Mouse (Mus musculus): Measurements from ENCODE around the gene Efnb3.

Gene Efnb3

GRCm38 (mm10) chr11:69559851-69560765 is at the start of gene Efnb3:
Gene Efnb3 (minus strand): TSS chr11:69560205.
- DNase-seq (ENCODE audit: low spot score in 2 of 2) = no peak

GRCm38 (mm10) chr11:69609416-69609815 is 49.4 kb upstream of the Efnb3 start:
- no peak for DNase-seq (ENCODE audit: low spot score in 2 of 2)

- DNase-seq (ENCODE audit: low spot score in 2 of 2) = no peak
Observed at GRCm38 (mm10) chr11:69608525-69608924, 48.5 kb upstream of the Efnb3 start.

- no peak for DNase-seq (ENCODE audit: low spot score in 2 of 2)
Observed at GRCm38 (mm10) chr11:69606832-69607231, 46.8 kb upstream of the Efnb3 start.

GRCm38 (mm10) chr11:69606491-69606795 is 46.4 kb upstream of the Efnb3 start:
- no peak for DNase-seq (ENCODE audit: low spot score in 2 of 2)

GRCm38 (mm10) chr11:69605726-69606490 is 45.9 kb upstream of the Efnb3 start, which contains the start of gene Atp1b2:
Gene Atp1b2 (minus strand): TSS chr11:69605942.
- DNase-seq (ENCODE audit: low spot score in 2 of 2) = peak; percentile 56 to 69

GRCm38 (mm10) chr11:69604795-69605664 is 45.0 kb upstream of the Efnb3 start:
- no peak for DNase-seq (ENCODE audit: low spot score in 2 of 2)

- DNase-seq (ENCODE audit: low spot score in 2 of 2) = no peak
Observed at GRCm38 (mm10) chr11:69604347-69604746, 44.3 kb upstream of the Efnb3 start.

GRCm38 (mm10) chr11:69603516-69603915 is 43.5 kb upstream of the Efnb3 start:
- no peak for DNase-seq (ENCODE audit: low spot score in 2 of 2)

GRCm38 (mm10) chr11:69601768-69602167 is 41.8 kb upstream of the Efnb3 start:
- DNase-seq (ENCODE audit: low spot score in 2 of 2) = no peak

GRCm38 (mm10) chr11:69600098-69600497 is 40.1 kb upstream of the Efnb3 start:
- DNase-seq (ENCODE audit: low spot score in 2 of 2) = no peak

GRCm38 (mm10) chr11:69599436-69599835 is 39.4 kb upstream of the Efnb3 start:
- DNase-seq (ENCODE audit: low spot score in 2 of 2) = no peak

- DNase-seq (ENCODE audit: low spot score in 2 of 2) = no peak
Observed at GRCm38 (mm10) chr11:69594853-69595252, 34.8 kb upstream of the Efnb3 start.

GRCm38 (mm10) chr11:69592799-69593198 is 32.8 kb upstream of the Efnb3 start:
- DNase-seq (ENCODE audit: low spot score in 2 of 2) = no peak

GRCm38 (mm10) chr11:69591899-69592637 is 32.1 kb upstream of the Efnb3 start:
- no peak for DNase-seq (ENCODE audit: low spot score in 2 of 2)

- no peak for DNase-seq (ENCODE audit: low spot score in 2 of 2)
Observed at GRCm38 (mm10) chr11:69591424-69591823, 31.4 kb upstream of the Efnb3 start.

GRCm38 (mm10) chr11:69590622-69591021 is 30.6 kb upstream of the Efnb3 start:
- DNase-seq (ENCODE audit: low spot score in 2 of 2) = no peak

GRCm38 (mm10) chr11:69589207-69589834 is 29.3 kb upstream of the Efnb3 start:
- DNase-seq (ENCODE audit: low spot score in 2 of 2) = no peak

- peak; percentile 54 to 66 for DNase-seq (ENCODE audit: low spot score in 2 of 2)
Observed at GRCm38 (mm10) chr11:69585718-69586325, 25.8 kb upstream of the Efnb3 start.

- peak in 1 of 2 experiments; percentile 18 for DNase-seq (ENCODE audit: low spot score in 2 of 2)
Observed at GRCm38 (mm10) chr11:69584937-69585336, 24.9 kb upstream of the Efnb3 start.

Measured in spleen, postnatal 36 days (tissue).